Mouse (Mus musculus) kidney, adult 18-20 months (tissue): ENCODE results near the gene Sowahc.

Experiments
- DNase-seq: peaks from one replicate; pipeline ENCODE4 v3.0.0; 2021

Gene Sowahc

GRCm38 (mm10) chr10:59221473-59222270 is at the start of gene Sowahc, which contains the start of gene Sept10:
Sowahc (plus strand) TSS chr10:59221953.
Sept10 (minus strand) TSS chr10:59221847.
- peak; percentile 99 for DNase-seq

GRCm38 (mm10) chr10:59172539-59172938 is 49.2 kb upstream of the Sowahc start:
- no peak for DNase-seq

GRCm38 (mm10) chr10:59179620-59180019 is 42.1 kb upstream of the Sowahc start:
- no peak for DNase-seq

- DNase-seq, result no peak
Measured at GRCm38 (mm10) chr10:59182306-59182705, 39.4 kb upstream of the Sowahc start.

GRCm38 (mm10) chr10:59194891-59195290 is 26.9 kb upstream of the Sowahc start:
- DNase-seq, result no peak

- no peak for DNase-seq
Measured at GRCm38 (mm10) chr10:59196763-59197162, 25.0 kb upstream of the Sowahc start.

GRCm38 (mm10) chr10:59200011-59200410 is 21.7 kb upstream of the Sowahc start:
- no peak for DNase-seq

- DNase-seq, result no peak
Measured at GRCm38 (mm10) chr10:59220824-59221472, 805 bp upstream of the Sowahc start.

- DNase-seq, result peak; percentile 24
Measured at GRCm38 (mm10) chr10:59222271-59223101, 733 bp downstream of the Sowahc start.

GRCm38 (mm10) chr10:59223301-59223700 is 1.5 kb downstream of the Sowahc start:
- no peak for DNase-seq

- DNase-seq, result no peak
Measured at GRCm38 (mm10) chr10:59223890-59224289, 2.1 kb downstream of the Sowahc start.

GRCm38 (mm10) chr10:59225137-59225536 is 3.4 kb downstream of the Sowahc start:
- no peak for DNase-seq

GRCm38 (mm10) chr10:59229205-59229820 is 7.6 kb downstream of the Sowahc start:
- no peak for DNase-seq

GRCm38 (mm10) chr10:59235227-59235626 is 13.5 kb downstream of the Sowahc start:
- no peak for DNase-seq

- DNase-seq, result no peak
Measured at GRCm38 (mm10) chr10:59235847-59236246, 14.1 kb downstream of the Sowahc start.

GRCm38 (mm10) chr10:59236486-59236885 is 14.7 kb downstream of the Sowahc start:
- DNase-seq, result no peak

- DNase-seq, result no peak
Measured at GRCm38 (mm10) chr10:59237757-59238156, 16.0 kb downstream of the Sowahc start.

GRCm38 (mm10) chr10:59241141-59241541 is 19.4 kb downstream of the Sowahc start:
- peak; percentile 53 for DNase-seq

GRCm38 (mm10) chr10:59249531-59249930 is 27.8 kb downstream of the Sowahc start:
- DNase-seq, result no peak

- no peak for DNase-seq
Measured at GRCm38 (mm10) chr10:59250679-59251078, 28.9 kb downstream of the Sowahc start.

GRCm38 (mm10) chr10:59251980-59252379 is 30.2 kb downstream of the Sowahc start:
- no peak for DNase-seq

- DNase-seq, result no peak
Measured at GRCm38 (mm10) chr10:59252396-59252795, 30.6 kb downstream of the Sowahc start.

GRCm38 (mm10) chr10:59253541-59254079 is 31.9 kb downstream of the Sowahc start:
- no peak for DNase-seq
